Mouse (Mus musculus): ENCODE results near the gene Dlg4. TPM values are rescaled to one million over a fixed set of nuclear protein-coding genes. Genes with fewer than 3 reads are reported as not detected.

Gene Dlg4
- 4.8 and 5.4 TPM in 2 replicates for polyA plus RNA-seq (2012; ENCODE audit: low replicate concordance)

GRCm38 (mm10) chr11:70016669-70017068 lies at the start of gene Dlg4:
Gene Dlg4, plus strand, starts transcription at chr11:70016942.

GRCm38 (mm10) chr11:69981141-69981762 lies 35.5 kb upstream of the Dlg4 start, which contains the start of gene Ctdnep1:
Gene Ctdnep1, plus strand, starts transcription at chr11:69981156.

DNA sequence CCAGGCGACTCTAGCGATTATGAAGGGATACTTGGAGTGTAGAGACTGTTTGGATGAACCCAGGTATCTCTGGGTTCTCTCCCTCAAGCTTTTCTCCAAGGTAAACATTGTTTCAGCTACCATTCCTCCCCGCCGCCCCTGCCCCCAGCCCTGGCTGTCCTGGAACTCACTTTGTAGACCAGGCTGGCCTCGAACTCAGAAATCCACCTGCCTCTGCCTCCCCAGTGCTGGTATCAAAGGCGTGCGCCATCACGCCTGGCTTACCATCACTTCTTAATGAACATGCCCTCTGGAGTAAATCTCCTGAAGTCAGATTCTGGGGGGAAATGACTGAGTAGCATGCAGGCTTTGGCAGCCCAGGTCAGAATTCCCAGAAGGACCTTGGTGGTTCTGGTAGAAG lies 34.5 kb upstream of the Dlg4 start, which contains the start of gene Elp5:
TSS of gene Elp5 (minus strand) at position 293 of the 400 bp plus-strand sequence.

DNA sequence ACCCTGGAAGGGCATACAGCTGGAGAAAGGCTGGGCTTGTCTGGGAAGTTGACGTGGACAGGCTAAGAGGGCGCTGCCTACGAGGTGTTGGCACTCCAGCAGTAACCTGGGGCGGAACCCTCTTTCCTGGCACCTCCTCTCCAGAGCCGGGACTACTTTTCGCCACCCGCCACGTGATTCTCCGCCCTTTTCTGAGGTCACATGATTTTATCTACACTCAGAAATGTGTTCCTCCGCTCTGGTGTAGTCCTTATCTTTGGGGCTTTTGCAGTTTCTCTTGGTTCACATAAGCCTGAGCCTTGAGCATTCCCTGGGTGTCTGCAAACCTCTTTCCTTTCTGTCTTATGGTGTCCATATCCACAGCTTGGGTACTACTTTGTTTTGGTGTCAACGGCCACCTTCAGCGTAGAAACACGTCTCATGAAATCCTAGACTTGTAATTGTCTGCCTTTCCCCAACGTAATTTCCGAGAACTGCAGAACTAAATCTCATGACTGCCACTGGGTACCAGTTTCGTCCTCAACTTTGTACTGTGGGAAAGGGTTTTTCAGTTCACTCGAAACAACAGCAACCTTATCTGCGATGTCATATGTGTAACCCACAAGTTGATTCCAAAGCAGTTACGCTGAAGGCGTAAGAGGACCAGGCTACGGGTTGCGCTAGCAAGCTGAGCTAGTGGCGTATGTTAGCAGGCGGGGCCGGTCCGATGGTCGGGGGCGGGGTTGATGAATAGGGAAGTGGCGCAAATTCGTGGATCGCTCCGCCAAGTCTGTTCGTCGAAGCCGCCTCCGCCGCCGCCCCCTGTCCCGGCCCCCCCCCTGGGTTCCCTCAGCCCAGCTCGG lies 25.7 kb upstream of the Dlg4 start, which contains the start of gene Gabarap:
TSS of gene Gabarap (plus strand) at position 294 of the 842 bp plus-strand sequence.

GRCm38 (mm10) chr11:69995391-69995960 lies 21.3 kb upstream of the Dlg4 start, which contains the start of gene Phf23:
Gene Phf23, plus strand, starts transcription at chr11:69995777.

GRCm38 (mm10) chr11:70000396-70000898 lies 16.3 kb upstream of the Dlg4 start, which contains the start of gene Dvl2:
Gene Dvl2, plus strand, starts transcription at chr11:70000595.

GRCm38 (mm10) chr11:70014880-70015558 lies 1.7 kb upstream of the Dlg4 start, which contains the start of gene Acadvl:
Gene Acadvl, minus strand, starts transcription at chr11:70015411.

DNA sequence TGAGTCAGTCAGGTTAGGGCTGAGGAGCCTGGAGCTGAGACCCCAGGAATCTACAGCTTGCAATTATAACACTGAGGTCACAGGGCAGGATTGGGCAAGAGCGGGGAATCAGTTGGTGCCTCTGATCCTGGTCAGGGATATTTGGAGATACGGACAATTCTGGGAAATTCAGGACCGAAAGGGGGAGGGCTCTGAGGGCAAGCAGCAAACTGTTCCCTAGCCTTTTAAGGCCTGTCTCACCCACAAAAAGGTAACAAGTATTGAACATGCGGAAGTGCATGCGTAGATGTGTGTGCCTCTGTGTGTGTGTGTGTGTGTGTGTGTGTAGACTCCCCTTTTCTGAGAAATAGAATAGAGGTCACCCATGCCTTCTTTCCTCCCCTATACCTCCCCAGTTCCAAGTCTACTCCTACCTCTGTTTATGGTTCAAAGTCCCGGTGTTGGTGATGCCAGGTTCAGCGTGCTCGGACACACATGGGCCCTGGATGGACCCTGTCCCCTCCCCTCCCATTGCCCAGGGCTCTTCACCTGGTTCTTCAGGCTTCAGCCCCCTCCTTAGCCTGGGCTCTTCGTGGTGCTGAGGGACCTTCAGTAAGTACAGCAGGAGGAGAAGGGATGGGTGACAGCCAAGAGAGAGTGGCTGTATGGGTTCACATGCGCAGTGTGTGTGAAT lies 37.3 kb downstream of the Dlg4 start, which contains the start of gene Asgr1:
TSS of gene Asgr1 (plus strand) at position 188 of the 673 bp plus-strand sequence.

GRCm38 (mm10) chr11:70091986-70092783 lies 75.4 kb downstream of the Dlg4 start, which contains the start of gene Asgr2:
Gene Asgr2, plus strand, starts transcription at chr11:70092644.

Other genes with a start within 250 kb of the Dlg4 start
- gene Chrnb1, start 221.0 kb upstream of the Dlg4 start, polyA plus RNA-seq (2012; ENCODE audit: low replicate concordance), result 0.18 and 0.20 TPM in 2 replicates
- gene Fgf11, start 215.1 kb upstream of the Dlg4 start, polyA plus RNA-seq (2012; ENCODE audit: low replicate concordance), result 0.07 and 0.47 TPM in 2 replicates
- not detected in 2 replicates for gene Tmem102, start 211.3 kb upstream of the Dlg4 start, polyA plus RNA-seq (2012; ENCODE audit: low replicate concordance)
- 0.07 TPM in 1 of 2 replicates, not detected in the other for gene Gm39566, start 201.6 kb upstream of the Dlg4 start, polyA plus RNA-seq (2012; ENCODE audit: low replicate concordance)
- gene Spem2, start 198.5 kb upstream of the Dlg4 start, polyA plus RNA-seq (2012; ENCODE audit: low replicate concordance), result not detected in 2 replicates
- not detected in 2 replicates for gene Spem1, start 194.8 kb upstream of the Dlg4 start, polyA plus RNA-seq (2012; ENCODE audit: low replicate concordance)
- gene Nlgn2, start 179.2 kb upstream of the Dlg4 start, polyA plus RNA-seq (2012; ENCODE audit: low replicate concordance), result 3.7 and 5.0 TPM in 2 replicates
- 531 and 1,176 TPM in 2 replicates for gene Tmem256, start 178.4 kb upstream of the Dlg4 start, polyA plus RNA-seq (2012; ENCODE audit: low replicate concordance)
- gene Plscr3, start 170.6 kb upstream of the Dlg4 start, polyA plus RNA-seq (2012; ENCODE audit: low replicate concordance), result 64.9 and 78.2 TPM in 2 replicates
- gene Tnk1, start 158.2 kb upstream of the Dlg4 start, polyA plus RNA-seq (2012; ENCODE audit: low replicate concordance), result 2.0 and 2.3 TPM in 2 replicates
- not detected in 2 replicates for gene Tmem95, start 138.9 kb upstream of the Dlg4 start, polyA plus RNA-seq (2012; ENCODE audit: low replicate concordance)
- 1.4 and 2.2 TPM in 2 replicates for gene Kctd11, start 135.5 kb upstream of the Dlg4 start, polyA plus RNA-seq (2012; ENCODE audit: low replicate concordance)
- 28.9 and 53.7 TPM in 2 replicates for gene Acap1, start 121.4 kb upstream of the Dlg4 start, polyA plus RNA-seq (2012; ENCODE audit: low replicate concordance)
- gene 2810408A11Rik, start 116.0 kb upstream of the Dlg4 start, polyA plus RNA-seq (2012; ENCODE audit: low replicate concordance), result 0.18 and 0.33 TPM in 2 replicates
- gene Neurl4, start 115.9 kb upstream of the Dlg4 start, polyA plus RNA-seq (2012; ENCODE audit: low replicate concordance), result 131 and 182 TPM in 2 replicates
- gene Gps2, start 103.1 kb upstream of the Dlg4 start, polyA plus RNA-seq (2012; ENCODE audit: low replicate concordance), result 157 and 339 TPM in 2 replicates
- 1,855 and 2,103 TPM in 2 replicates for gene Eif5a, start 95.0 kb upstream of the Dlg4 start, polyA plus RNA-seq (2012; ENCODE audit: low replicate concordance)
- gene Ybx2, start 81.1 kb upstream of the Dlg4 start, polyA plus RNA-seq (2012; ENCODE audit: low replicate concordance), result 0.99 TPM in 1 of 2 replicates, not detected in the other
- 2.4 and 14.7 TPM in 2 replicates for gene Slc2a4, start 68.8 kb upstream of the Dlg4 start, polyA plus RNA-seq (2012; ENCODE audit: low replicate concordance)
- gene Cldn7, start 52.2 kb upstream of the Dlg4 start, polyA plus RNA-seq (2012; ENCODE audit: low replicate concordance), result 0.62 TPM in 1 of 2 replicates, not detected in the other
- gene Ctdnep1, start 35.8 kb upstream of the Dlg4 start, polyA plus RNA-seq (2012; ENCODE audit: low replicate concordance), result 151 and 407 TPM in 2 replicates
- gene Elp5, start 34.4 kb upstream of the Dlg4 start, polyA plus RNA-seq (2012; ENCODE audit: low replicate concordance), result 7.0 and 11.8 TPM in 2 replicates
- 126 and 157 TPM in 2 replicates for gene Gabarap, start 25.8 kb upstream of the Dlg4 start, polyA plus RNA-seq (2012; ENCODE audit: low replicate concordance)
- 43.8 and 51.3 TPM in 2 replicates for gene Phf23, start 21.2 kb upstream of the Dlg4 start, polyA plus RNA-seq (2012; ENCODE audit: low replicate concordance)
- gene Dvl2, start 16.3 kb upstream of the Dlg4 start, polyA plus RNA-seq (2012; ENCODE audit: low replicate concordance), result 32.3 and 38.3 TPM in 2 replicates
- 24.5 and 26.3 TPM in 2 replicates for gene Acadvl, start 1.5 kb upstream of the Dlg4 start, polyA plus RNA-seq (2012; ENCODE audit: low replicate concordance)
- not detected in 2 replicates for gene Asgr1, start 37.1 kb downstream of the Dlg4 start, polyA plus RNA-seq (2012; ENCODE audit: low replicate concordance)
- gene Asgr2, start 75.7 kb downstream of the Dlg4 start, polyA plus RNA-seq (2012; ENCODE audit: low replicate concordance), result not detected in 2 replicates
- not detected in 2 replicates for gene Mgl2, start 113.4 kb downstream of the Dlg4 start, polyA plus RNA-seq (2012; ENCODE audit: low replicate concordance)
- 1.8 TPM in 1 of 2 replicates, not detected in the other for gene Clec10a, start 139.3 kb downstream of the Dlg4 start, polyA plus RNA-seq (2012; ENCODE audit: low replicate concordance)
- 0.42 TPM in 1 of 2 replicates, not detected in the other for gene Slc16a11, start 195.8 kb downstream of the Dlg4 start, polyA plus RNA-seq (2012; ENCODE audit: low replicate concordance)
- gene Slc16a13, start 204.1 kb downstream of the Dlg4 start, polyA plus RNA-seq (2012; ENCODE audit: low replicate concordance), result 3.8 and 9.0 TPM in 2 replicates
- 1.2 and 1.5 TPM in 2 replicates for gene Bcl6b, start 212.9 kb downstream of the Dlg4 start, polyA plus RNA-seq (2012; ENCODE audit: low replicate concordance)
- gene 0610010K14Rik, start 221.0 kb downstream of the Dlg4 start, polyA plus RNA-seq (2012; ENCODE audit: low replicate concordance), result 33.6 and 74.0 TPM in 2 replicates
- 2.5 and 3.1 TPM in 2 replicates for gene Gm21988, start 222.9 kb downstream of the Dlg4 start, polyA plus RNA-seq (2012; ENCODE audit: low replicate concordance)
- gene Rnasek, start 222.9 kb downstream of the Dlg4 start, polyA plus RNA-seq (2012; ENCODE audit: low replicate concordance), result 27.1 and 102 TPM in 2 replicates
- gene Alox12, start 238.4 kb downstream of the Dlg4 start, polyA plus RNA-seq (2012; ENCODE audit: low replicate concordance), result 0.75 TPM in 1 of 2 replicates, not detected in the other